Mouse (Mus musculus) urinary bladder, postnatal 10 days (tissue): ENCODE results near the gene Ankrd13d.
"Not testable (repeated sequence)": the region's sequence is repeated elsewhere in the genome, so short reads cannot be mapped to it uniquely, and the experiment has no call there.

Experiments
- DNase-seq: peaks from one replicate; pipeline ENCODE4 v3.0.0; 2022; ENCODE audit warnings: low spot score

Ankrd13d gene

GRCm38 (mm10) chr19:4261038-4261698 is 21.8 kb downstream of the Ankrd13d start:
- no peak for DNase-seq

- no peak for DNase-seq
Measured at GRCm38 (mm10) chr19:4257897-4258252, 25.1 kb downstream of the Ankrd13d start.

GRCm38 (mm10) chr19:4257216-4257896 is 25.6 kb downstream of the Ankrd13d start:
- DNase-seq, result peak; percentile 75

GRCm38 (mm10) chr19:4255583-4256162 is 27.3 kb downstream of the Ankrd13d start:
- DNase-seq, result no peak

GRCm38 (mm10) chr19:4254230-4254629 is 28.7 kb downstream of the Ankrd13d start:
- DNase-seq, result no peak

- not testable (repeated sequence) for DNase-seq
Measured at GRCm38 (mm10) chr19:4248683-4249082, 34.3 kb downstream of the Ankrd13d start.

GRCm38 (mm10) chr19:4247010-4247409 is 35.9 kb downstream of the Ankrd13d start:
- no peak for DNase-seq

GRCm38 (mm10) chr19:4244775-4245174 is 38.2 kb downstream of the Ankrd13d start:
- DNase-seq, result no peak

- no peak for DNase-seq
Measured at GRCm38 (mm10) chr19:4242416-4242815, 40.5 kb downstream of the Ankrd13d start.

GRCm38 (mm10) chr19:4240247-4240668 is 42.7 kb downstream of the Ankrd13d start:
- DNase-seq, result no peak

- no peak for DNase-seq
Measured at GRCm38 (mm10) chr19:4234548-4234947, 48.4 kb downstream of the Ankrd13d start.

GRCm38 (mm10) chr19:4232651-4233050 is 50.3 kb downstream of the Ankrd13d start:
- no peak for DNase-seq

GRCm38 (mm10) chr19:4232186-4232572 is 50.8 kb downstream of the Ankrd13d start:
- DNase-seq, result no peak

GRCm38 (mm10) chr19:4231253-4232185 is 51.4 kb downstream of the Ankrd13d start, which contains the start of gene Pold4:
TSS of gene Pold4 (plus strand) at chr19:4231899.
- DNase-seq, result peak; percentile 86

GRCm38 (mm10) chr19:4230415-4230814 is 52.5 kb downstream of the Ankrd13d start:
- DNase-seq, result no peak

- DNase-seq, result no peak
Measured at GRCm38 (mm10) chr19:4229451-4230076, 53.4 kb downstream of the Ankrd13d start.

GRCm38 (mm10) chr19:4228891-4229290 is 54.0 kb downstream of the Ankrd13d start:
- DNase-seq, result no peak

GRCm38 (mm10) chr19:4227894-4228678 is 54.9 kb downstream of the Ankrd13d start:
- no peak for DNase-seq

- DNase-seq, result no peak
Measured at GRCm38 (mm10) chr19:4227446-4227845, 55.5 kb downstream of the Ankrd13d start.

- no peak for DNase-seq
Measured at GRCm38 (mm10) chr19:4226779-4227178, 56.2 kb downstream of the Ankrd13d start.

- DNase-seq, result no peak
Measured at GRCm38 (mm10) chr19:4222165-4222564, 60.8 kb downstream of the Ankrd13d start.
